Mouse (Mus musculus): ENCODE data around the gene Lsm4. TPM values are rescaled to one million over a fixed set of nuclear protein-coding genes. Genes with fewer than 3 reads are reported as not detected.

Lsm4 gene
- total and polyA plus RNA-seq, 2 experiments = 30.8 to 51.8 TPM

DNA sequence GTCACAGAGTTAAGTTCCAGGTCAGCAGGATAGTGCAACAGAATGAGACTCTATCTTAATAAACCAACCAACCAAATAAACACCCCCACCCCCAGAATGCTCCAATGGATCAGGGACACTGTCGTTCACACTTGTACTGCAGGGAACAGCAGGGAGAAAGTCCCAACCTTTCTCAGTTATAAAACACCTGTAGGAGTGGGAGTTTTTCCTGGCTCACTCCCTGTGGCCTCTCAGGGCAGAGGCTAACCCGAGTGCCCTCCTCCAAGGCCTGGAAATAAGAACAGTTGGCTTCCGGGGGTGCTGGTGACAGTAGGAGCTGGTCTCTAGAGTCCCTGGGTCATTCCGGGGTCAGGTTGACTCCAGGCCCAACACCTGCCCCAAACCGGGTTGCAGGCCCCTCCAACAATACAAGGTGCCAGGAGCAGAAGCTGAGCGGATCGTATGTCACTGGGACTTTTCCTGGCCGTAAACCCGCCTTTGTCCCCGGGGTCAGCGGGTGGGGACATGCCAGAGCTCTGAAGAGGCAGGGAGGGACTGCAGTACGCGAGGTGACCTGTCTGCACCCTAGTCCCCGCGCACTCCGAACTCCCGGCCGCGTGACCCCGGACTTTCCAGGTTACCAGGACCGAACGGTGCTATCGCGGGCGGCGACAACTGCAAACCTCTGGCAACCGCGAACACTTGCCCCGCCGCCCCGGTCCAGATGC is 14.0 kb upstream of the Lsm4 start:
- Histone ChIP-seq H3K36me3 (ENCODE audit: control insufficient read depth, insufficient read depth, low read length) (peaks cover 16% of the 10 kb centered on the region), H3K27me3 (ENCODE audit: control insufficient read depth, insufficient read depth, low read length) (no peaks in the 10 kb centered on the region), H3K27ac (replicated peaks; ENCODE audit: insufficient read depth, low read depth, low read length) (peak overlapping the region; percentile 82), H3K4me3 (ENCODE audit: insufficient read depth, low read depth, low read length) (peak overlapping the region; percentile 90), H3K9ac (ENCODE audit: low read depth, low read length) (peak overlapping the region; percentile 95), H3K79me2 (ENCODE audit: control insufficient read depth, insufficient read depth, low read length) (peaks cover 11% of the 10 kb centered on the region; the same call in 1 of the 2 replicates), H3K4me1 (ENCODE audit: control insufficient read depth, insufficient read depth, low read length) (peaks cover 14% of the 10 kb centered on the region)
- under 1% methylated on average over 31 of the region's 31 CpGs for WGBS
- no peak for TF ChIP-seq CTCF (IDR thresholded peaks at IDR 0.05; ENCODE audit: low read depth, low read length)
- no peak for TF ChIP-seq POLR2A (IDR thresholded peaks at IDR 0.05; ENCODE audit: extremely low read depth, insufficient read depth, low read length)
- DNase-seq (ENCODE audit: extremely low read depth, low read depth, low spot score) = peak; percentile 85

DNA sequence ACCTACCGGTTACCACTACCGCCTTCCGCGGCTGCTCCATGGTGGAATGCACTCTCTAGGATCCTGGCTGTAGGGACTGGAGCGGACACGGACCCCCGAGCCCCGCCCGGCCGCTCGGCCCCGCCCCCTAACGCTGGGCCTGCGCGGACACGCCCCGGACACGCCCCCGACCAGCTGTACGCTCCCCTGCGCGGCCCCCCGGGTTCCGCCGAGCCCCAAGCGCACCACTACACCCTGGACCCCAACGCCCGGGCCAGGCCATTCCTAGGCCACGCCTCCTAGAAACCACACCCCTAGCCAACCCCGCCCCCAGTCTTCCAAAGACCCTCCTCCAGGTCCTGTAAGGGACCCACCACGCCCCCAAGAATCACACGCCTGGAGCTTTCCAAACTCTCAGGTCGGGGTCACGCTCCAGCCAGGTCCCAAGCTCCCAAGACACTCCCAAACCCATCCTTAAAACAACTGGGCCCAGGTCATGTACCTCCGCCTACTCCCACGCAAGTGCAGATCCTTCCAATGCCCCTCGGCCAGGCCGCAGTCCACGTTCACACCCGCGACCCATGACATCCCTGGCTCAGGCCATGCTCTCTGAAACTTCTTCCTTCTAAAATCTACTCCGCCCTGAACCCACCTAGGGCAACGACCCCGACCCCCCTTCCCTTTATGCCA is 13.3 kb upstream of the Lsm4 start:
- peak overlapping the region; percentile 95 for H3K9ac ChIP-seq (ENCODE audit: low read depth, low read length)
- no peaks in the 10 kb centered on the region for H3K27me3 ChIP-seq (ENCODE audit: control insufficient read depth, insufficient read depth, low read length)
- H3K79me2 ChIP-seq (ENCODE audit: control insufficient read depth, insufficient read depth, low read length) = peaks cover 11% of the 10 kb centered on the region; the same call in 1 of the 2 replicates
- peaks cover 14% of the 10 kb centered on the region for H3K4me1 ChIP-seq (ENCODE audit: control insufficient read depth, insufficient read depth, low read length)
- H3K27ac ChIP-seq (replicated peaks; ENCODE audit: insufficient read depth, low read depth, low read length) = peak overlapping the region; percentile 82
- TF ChIP-seq CTCF (IDR thresholded peaks at IDR 0.05; ENCODE audit: low read depth, low read length) (no peak), POLR2A (IDR thresholded peaks at IDR 0.05; ENCODE audit: extremely low read depth, insufficient read depth, low read length) (peak; percentile 74; the same call in 1 of the 2 replicates)
- WGBS = 1% methylated on average over 44 of the region's 44 CpGs
- H3K36me3 ChIP-seq (ENCODE audit: control insufficient read depth, insufficient read depth, low read length) = peaks cover 14% of the 10 kb centered on the region
- peak overlapping the region; percentile 90 for H3K4me3 ChIP-seq (ENCODE audit: insufficient read depth, low read depth, low read length)
- DNase-seq (ENCODE audit: extremely low read depth, low read depth, low spot score) = peak; percentile 86

DNA sequence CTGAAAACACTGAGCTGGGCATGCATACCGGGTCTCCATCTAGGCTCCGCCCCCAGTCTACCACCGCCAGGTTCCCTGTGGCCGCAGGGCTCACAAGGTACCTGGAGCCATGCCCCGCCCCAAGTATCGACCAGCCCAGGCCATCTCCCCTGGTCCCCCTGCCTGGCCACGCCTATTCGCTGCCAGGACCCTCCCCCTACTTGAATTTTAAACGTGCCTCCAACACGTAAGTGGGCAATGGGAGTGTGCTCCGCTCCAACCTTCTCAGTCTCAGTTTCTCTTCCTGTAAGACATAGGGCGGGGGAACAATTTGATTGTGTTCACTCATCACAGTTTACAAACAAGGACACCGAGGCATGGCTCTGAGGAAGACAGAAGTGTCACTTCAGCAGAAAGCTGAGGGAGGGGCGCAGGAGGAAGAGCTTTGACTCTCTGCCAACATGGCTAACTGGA is 12.7 kb upstream of the Lsm4 start, which contains the start of gene Pgpep1:
Pgpep1 (minus strand) TSS at position 116 of the 453 bp plus-strand sequence.
- WGBS = 6% methylated on average over 14 of the region's 14 CpGs
- Histone ChIP-seq H3K79me2 (ENCODE audit: control insufficient read depth, insufficient read depth, low read length) (peaks cover 9% of the 10 kb centered on the region; the same call in 1 of the 2 replicates), H3K4me1 (ENCODE audit: control insufficient read depth, insufficient read depth, low read length) (peaks cover 15% of the 10 kb centered on the region), H3K27me3 (ENCODE audit: control insufficient read depth, insufficient read depth, low read length) (no peaks in the 10 kb centered on the region), H3K9ac (ENCODE audit: low read depth, low read length) (peak within 1 kb of the TSS; percentile 95), H3K4me3 (ENCODE audit: insufficient read depth, low read depth, low read length) (peak within 1 kb of the TSS; percentile 90), H3K36me3 (ENCODE audit: control insufficient read depth, insufficient read depth, low read length) (peaks cover 10% of the 10 kb centered on the region), H3K27ac (replicated peaks; ENCODE audit: insufficient read depth, low read depth, low read length) (peak within 1 kb of the TSS; percentile 82)
- no peak for TF ChIP-seq POLR2A (IDR thresholded peaks at IDR 0.05; ENCODE audit: extremely low read depth, insufficient read depth, low read length)
- TF ChIP-seq CTCF (IDR thresholded peaks at IDR 0.05; ENCODE audit: low read depth, low read length) = no peak
- DNase-seq (ENCODE audit: extremely low read depth, low read depth, low spot score) = peak; percentile 66

DNA sequence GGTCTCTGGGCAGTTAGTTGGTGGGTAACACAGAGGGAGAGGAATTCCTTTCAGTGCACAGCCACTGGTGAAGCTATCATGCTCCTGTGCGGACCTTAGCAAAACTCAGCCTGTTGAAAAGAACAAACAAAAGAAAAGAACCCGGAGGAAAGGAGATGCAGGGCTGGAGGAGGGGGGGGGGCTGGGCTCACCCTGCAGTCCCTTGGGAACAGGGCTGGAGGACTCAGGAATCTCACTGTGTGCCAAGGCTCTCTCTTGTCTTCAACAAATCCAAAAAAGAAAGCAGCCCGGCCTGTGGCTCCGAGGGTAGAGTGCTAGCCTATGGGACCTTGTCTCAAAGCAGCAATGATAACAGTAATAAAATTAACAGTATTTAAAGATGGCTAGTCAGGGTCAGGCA is 9.4 kb upstream of the Lsm4 start:
- Histone ChIP-seq H3K27ac (replicated peaks; ENCODE audit: insufficient read depth, low read depth, low read length) (no peak overlapping the region), H3K4me3 (ENCODE audit: insufficient read depth, low read depth, low read length) (no peak overlapping the region), H3K27me3 (ENCODE audit: control insufficient read depth, insufficient read depth, low read length) (no peaks in the 10 kb centered on the region), H3K4me1 (ENCODE audit: control insufficient read depth, insufficient read depth, low read length) (peaks cover 14% of the 10 kb centered on the region), H3K36me3 (ENCODE audit: control insufficient read depth, insufficient read depth, low read length) (no peaks in the 10 kb centered on the region), H3K79me2 (ENCODE audit: control insufficient read depth, insufficient read depth, low read length) (no peaks in the 10 kb centered on the region; the same call in 1 of the 2 replicates), H3K9ac (ENCODE audit: low read depth, low read length) (no peak overlapping the region)
- no peak for TF ChIP-seq CTCF (IDR thresholded peaks at IDR 0.05; ENCODE audit: low read depth, low read length)
- no peak for TF ChIP-seq POLR2A (IDR thresholded peaks at IDR 0.05; ENCODE audit: extremely low read depth, insufficient read depth, low read length)
- DNase-seq (ENCODE audit: extremely low read depth, low read depth, low spot score) = no peak
- WGBS = 78% methylated on average over 4 of the region's 4 CpGs

DNA sequence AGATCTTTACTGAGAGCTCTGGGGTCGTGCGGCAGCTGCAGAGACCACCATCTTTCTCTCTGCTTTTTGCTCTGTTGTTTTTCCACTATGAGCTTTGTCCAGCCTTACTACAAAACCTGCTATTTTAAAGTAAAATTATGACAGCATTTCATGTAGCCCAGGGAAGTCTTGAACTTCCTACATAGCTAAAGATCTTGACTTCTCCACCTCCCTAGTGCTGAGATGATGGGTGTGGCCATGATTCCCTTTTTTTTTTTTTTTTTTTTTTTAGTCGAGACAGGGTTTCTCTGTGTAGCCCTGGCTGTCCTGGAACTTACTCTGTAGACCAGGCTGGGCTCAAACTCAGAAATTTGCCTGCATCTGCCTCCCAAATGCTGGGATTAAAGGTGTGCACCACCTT is 8.4 kb upstream of the Lsm4 start:
- Histone ChIP-seq H3K27me3 (ENCODE audit: control insufficient read depth, insufficient read depth, low read length) (no peaks in the 10 kb centered on the region), H3K36me3 (ENCODE audit: control insufficient read depth, insufficient read depth, low read length) (no peaks in the 10 kb centered on the region), H3K9ac (ENCODE audit: low read depth, low read length) (no peak overlapping the region), H3K79me2 (ENCODE audit: control insufficient read depth, insufficient read depth, low read length) (no peaks in the 10 kb centered on the region), H3K4me3 (ENCODE audit: insufficient read depth, low read depth, low read length) (no peak overlapping the region), H3K4me1 (ENCODE audit: control insufficient read depth, insufficient read depth, low read length) (peaks cover 13% of the 10 kb centered on the region), H3K27ac (replicated peaks; ENCODE audit: insufficient read depth, low read depth, low read length) (no peak overlapping the region)
- 82% methylated on average over 3 of the region's 3 CpGs for WGBS
- TF ChIP-seq CTCF (IDR thresholded peaks at IDR 0.05; ENCODE audit: low read depth, low read length) (no peak), POLR2A (IDR thresholded peaks at IDR 0.05; ENCODE audit: extremely low read depth, insufficient read depth, low read length) (no peak)
- DNase-seq (ENCODE audit: extremely low read depth, low read depth, low spot score) = no peak

Data from liver, adult 2 months (tissue).